Mouse (Mus musculus) CH12.LX (cell line): ENCODE results near the gene Pitpnm2. TPM values are rescaled to one million over a fixed set of nuclear protein-coding genes. Genes with fewer than 3 reads are reported as not detected.

Experiments used
- DNase-seq: peaks from one replicate; pipeline ENCODE4 v3.0.0-alpha.2; 2013; ENCODE audit errors: extremely low read depth
- H3K27ac ChIP-seq: 2 replicates; pipeline ENCODE4 v1.5.1; 2012; ENCODE audit warnings: low read depth, mild to moderate bottlenecking, control low read depth, moderate library complexity; ENCODE audit not compliant: insufficient read depth
- H3K27me3 ChIP-seq: replicated peaks from 2 replicates; pipeline ENCODE3; 2012; ENCODE audit warnings: inconsistent platforms
- H3K36me3 ChIP-seq, 2 experiments: replicated peaks in 1 of 2; 2 replicates each; pipeline versions ENCODE3 to v1.6.1; 2012; ENCODE audit warnings: inconsistent platforms in 1 of 2, low read length in 1 of 2, mild to moderate bottlenecking in 1 of 2, mixed read lengths in 1 of 2, moderate library complexity in 1 of 2; ENCODE audit not compliant: control insufficient read depth in 1 of 2, insufficient read depth in 1 of 2
- H3K4me1 ChIP-seq, 2 experiments: 2 replicates each; pipeline ENCODE4 v1.6.1; 2012; ENCODE audit warnings: inconsistent platforms in 1 of 2, moderate library complexity in 1 of 2; ENCODE audit not compliant: insufficient read depth in 2 of 2, control insufficient read depth in 1 of 2
- H3K4me2 ChIP-seq: 2 replicates; pipeline ENCODE4 v1.6.1; 2012; ENCODE audit warnings: low read depth, mild to moderate bottlenecking, control low read depth; ENCODE audit not compliant: poor library complexity, insufficient read depth, severe bottlenecking
- H3K4me3 ChIP-seq, 3 experiments: fragments of 150-350 bp in 1 of 3; sonication (generic) in 1 of 3; replicated peaks in 1 of 3; 2 replicates each; pipeline versions ENCODE3 to v1.5.1; 2011 to 2012; ENCODE audit warnings: low read depth in 2 of 3, low read length in 2 of 3, mild to moderate bottlenecking in 2 of 3, moderate library complexity in 2 of 3, control low read depth in 1 of 3, improper control_type of control experiment in 1 of 3, inconsistent platforms in 1 of 3, mixed read lengths in 1 of 3; ENCODE audit not compliant: poor library complexity in 1 of 3
- H3K79me2 ChIP-seq: replicated peaks from 2 replicates; pipeline ENCODE4 v1.6.1; 2012; ENCODE audit warnings: mild to moderate bottlenecking, moderate library complexity; ENCODE audit not compliant: control insufficient read depth, poor library complexity, insufficient read depth, severe bottlenecking; ENCODE audit errors: extremely low read depth
- H3K9ac ChIP-seq: 2 replicates; pipeline ENCODE4 v1.6.1; 2012; ENCODE audit warnings: low read depth, mild to moderate bottlenecking, control low read depth, moderate library complexity; ENCODE audit not compliant: insufficient read depth
- H3K9me3 ChIP-seq: replicated peaks from 2 replicates; pipeline ENCODE3; 2012; ENCODE audit warnings: low read length, inconsistent platforms, mixed read lengths
- CHD1 ChIP-seq: IDR thresholded peaks from 2 replicates; pipeline ENCODE4 v1.6.1; 2012; ENCODE audit warnings: low read depth, low read length, improper control_type of control experiment, inconsistent platforms
- CTCF ChIP-seq, 2 experiments: IDR thresholded peaks in 1 of 2; conservative IDR thresholded peaks in 1 of 2; 2 replicates each; pipeline ENCODE4 v1.5.1; 2011 to 2012; ENCODE audit warnings: low read depth in 2 of 2, low read length in 2 of 2, improper control_type of control experiment in 1 of 2, inconsistent platforms in 1 of 2, mild to moderate bottlenecking in 1 of 2, moderate library complexity in 1 of 2
- ELF1 ChIP-seq: IDR thresholded peaks from 2 replicates; pipeline ENCODE4 v1.6.1; 2014; ENCODE audit warnings: low read depth, mild to moderate bottlenecking, inconsistent platforms, low read length, improper control_type of control experiment
- EP300 ChIP-seq: IDR thresholded peaks from 2 replicates; pipeline ENCODE4 v1.6.1; 2011; ENCODE audit warnings: low read length, improper control_type of control experiment
- IRF4 ChIP-seq: IDR thresholded peaks from 2 replicates; pipeline ENCODE4 v1.6.1; 2014; ENCODE audit warnings: low read depth, mild to moderate bottlenecking, inconsistent platforms, low read length, improper control_type of control experiment
- JUN ChIP-seq: IDR thresholded peaks from 2 replicates; pipeline ENCODE4 v1.6.1; 2011; ENCODE audit warnings: low read depth, mild to moderate bottlenecking, low read length, improper control_type of control experiment, moderate library complexity; ENCODE audit not compliant: insufficient read depth
- KAT2A ChIP-seq: IDR thresholded peaks from 2 replicates; pipeline ENCODE4 v1.6.1; 2012; ENCODE audit warnings: low read length, improper control_type of control experiment, inconsistent platforms; ENCODE audit not compliant: insufficient replicate concordance
- MYC ChIP-seq: IDR thresholded peaks from 2 replicates; pipeline ENCODE4 v1.6.1; 2011; ENCODE audit warnings: low read depth, mild to moderate bottlenecking, improper control_type of control experiment, low read length
- NRF1 ChIP-seq: IDR thresholded peaks from 2 replicates; pipeline ENCODE4 v1.6.1; 2014; ENCODE audit warnings: low read depth, mild to moderate bottlenecking, inconsistent platforms, low read length, improper control_type of control experiment, moderate library complexity
- PAX5 ChIP-seq: IDR thresholded peaks from 2 replicates; pipeline ENCODE4 v1.6.1; 2012; ENCODE audit warnings: low read length, inconsistent platforms, mixed read lengths
- POLR2A ChIP-seq: IDR thresholded peaks from 2 replicates; pipeline ENCODE4 v1.6.1; 2011; ENCODE audit warnings: low read depth, mild to moderate bottlenecking, improper control_type of control experiment, low read length
- SIN3A ChIP-seq: IDR thresholded peaks from 2 replicates; pipeline ENCODE4 v1.6.1; 2012; ENCODE audit warnings: low read length, improper control_type of control experiment, inconsistent platforms
- TBP ChIP-seq: conservative IDR thresholded peaks from 2 replicates; pipeline ENCODE4 v1.6.1; 2011; ENCODE audit warnings: low read depth, low read length, improper control_type of control experiment
- TCF12 ChIP-seq: IDR thresholded peaks from 2 replicates; pipeline ENCODE4 v1.6.1; 2014; ENCODE audit warnings: low read depth, mild to moderate bottlenecking, inconsistent platforms, low read length, improper control_type of control experiment
- USF1 ChIP-seq: IDR thresholded peaks from 2 replicates; pipeline ENCODE4 v1.6.1; 2014; ENCODE audit warnings: low read depth, mild to moderate bottlenecking, inconsistent platforms, low read length, improper control_type of control experiment
- USF2 ChIP-seq: conservative IDR thresholded peaks from 2 replicates; pipeline ENCODE4 v1.6.1; 2011; ENCODE audit warnings: low read depth, low read length, improper control_type of control experiment
- ZC3H11A ChIP-seq: IDR thresholded peaks from 2 replicates; pipeline ENCODE4 v1.6.1; 2012; ENCODE audit warnings: low read depth, mild to moderate bottlenecking, inconsistent platforms, low read length, improper control_type of control experiment
- ZNF384 ChIP-seq: IDR thresholded peaks from 2 replicates; pipeline ENCODE4 v1.6.1; 2012; ENCODE audit warnings: low read depth, low read length, improper control_type of control experiment, inconsistent platforms
- dilution Hi-C: fragments of 300-500 bp; cut with MboI; formaldehyde crosslinking; loops from 2 replicates; pipeline ENCODE4 v1.14.3; 2020; ENCODE audit warnings: low sequenced_read_pairs; ENCODE audit not compliant: extremely low pct_unique_long_range_greater_than_20kb, extremely low pct_ligation_motif_present
- in situ Hi-C: fragments of 300-500 bp; cut with MboI; formaldehyde crosslinking; loops from 3 replicates; pipeline ENCODE4 v1.14.3; 2019; ENCODE audit warnings: low sequenced_read_pairs, low pct_ligation_motif_present, low pct_unique_long_range_greater_than_20kb, mixed read lengths
- polyA plus RNA-seq: library from polyadenylated mRNA; unstranded; fragments of >175 nt; gene quantifications from 2 replicates; pipeline ENCODE4 v1.2.1, GENCODE M21; 2012; ENCODE audit warnings: low read depth; ENCODE audit not compliant: insufficient read length
- total RNA-seq, 2 experiments: library from RNA; depleted of rRNA; stranded (reverse); fragments of 300-350 nt in 1 of 2; fragments of >200 nt in 1 of 2; gene quantifications; 2 replicates each; pipeline ENCODE4 v1.2.3; 2012 to 2014

Gene Pitpnm2
- total and polyA plus RNA-seq, 3 experiments = 1.0 to 11.9 (median 5.3) TPM

GRCm38 (mm10) chr5:124175138-124175537 lies 74.4 kb downstream of the Pitpnm2 start:
- no peaks in the 10 kb centered on the region for H3K4me1 ChIP-seq

GRCm38 (mm10) chr5:124173012-124173985 lies 76.3 kb downstream of the Pitpnm2 start:
- Histone ChIP-seq H3K36me3 (peaks cover 0 to 18% of the 10 kb centered on the region in 2 experiments), H3K4me1 (no peaks in the 10 kb centered on the region), H3K27ac (no peak overlapping the region), H3K4me3 (no peak overlapping the region), H3K27me3 (no peaks in the 10 kb centered on the region), H3K9ac (no peak overlapping the region), H3K79me2 (no peaks in the 10 kb centered on the region), H3K4me2 (no peak overlapping the region), H3K9me3 (no peaks in the 10 kb centered on the region)
- dilution Hi-C loops (no loop called here), in situ Hi-C loops (no loop called here)
- no peak for DNase-seq
- TF ChIP-seq TBP = no peak
- TF ChIP-seq CTCF (conservative IDR thresholded peaks at IDR 0.05 in 1 of 2, IDR thresholded peaks at IDR 0.05 in 1 of 2; ENCODE audit: low read depth in 2 of 2, low read length in 2 of 2) = no peak
- TF ChIP-seq EP300 = no peak
- no peak for TF ChIP-seq ZC3H11A
- no peak for TF ChIP-seq CHD1
- no peak for TF ChIP-seq POLR2A
- no peak for TF ChIP-seq PAX5
- no peak for TF ChIP-seq KAT2A
- TF ChIP-seq TCF12 = no peak
- TF ChIP-seq ZNF384 = no peak
- no peak for TF ChIP-seq ELF1
- TF ChIP-seq JUN = no peak
- no peak for TF ChIP-seq IRF4
- TF ChIP-seq MYC = no peak
- TF ChIP-seq USF2 = no peak
- TF ChIP-seq USF1 = no peak

More at GRCm38 (mm10) chr5:124175138-124175537, 74.4 kb downstream of the Pitpnm2 start:
- TF ChIP-seq SIN3A = no peak
- TF ChIP-seq NRF1 = no peak
- H3K79me2 ChIP-seq = no peaks in the 10 kb centered on the region
- H3K27me3 ChIP-seq = no peaks in the 10 kb centered on the region
- H3K9ac ChIP-seq = no peak overlapping the region
- no peak overlapping the region for H3K4me2 ChIP-seq
- no peak for DNase-seq
- H3K9me3 ChIP-seq = no peaks in the 10 kb centered on the region
- H3K36me3 ChIP-seq = peaks cover 0 to 21% of the 10 kb centered on the region in 2 experiments
- H3K4me3 ChIP-seq = no peak overlapping the region
- no peak overlapping the region for H3K27ac ChIP-seq
- in situ Hi-C loops = no loop called here
- dilution Hi-C loops = no loop called here
